Mouse (Mus musculus) layer of hippocampus, adult 8-10 months (tissue): ENCODE data around the gene Hspa1a. TPM values are rescaled to one million over a fixed set of nuclear protein-coding genes. Genes with fewer than 3 reads are reported as not detected.
"Not testable (repeated sequence)": the region's sequence is repeated elsewhere in the genome, so short reads cannot be mapped to it uniquely, and the experiment has no call there.

Source experiments
- DNase-seq, 2 experiments: peaks; one replicate each; pipeline ENCODE4 v3.0.0; 2022; ENCODE audit warnings: low spot score in 2 of 2
- total RNA-seq, 4 experiments: library from RNA; stranded (reverse); gene quantifications; 2 replicates each; pipeline ENCODE4 v1.2.4; 2022

Hspa1a gene
- total RNA-seq, 4 experiments from 2014 or later, result 14.3 to 24.2 (median 19.4) TPM

GRCm38 (mm10) chr17:34948721-34949552, 23.0 kb downstream of the Hspa1a start:
- DNase-seq, result not testable (repeated sequence)

GRCm38 (mm10) chr17:34947606-34948005, 24.4 kb downstream of the Hspa1a start:
- DNase-seq, result no peak

DNA sequence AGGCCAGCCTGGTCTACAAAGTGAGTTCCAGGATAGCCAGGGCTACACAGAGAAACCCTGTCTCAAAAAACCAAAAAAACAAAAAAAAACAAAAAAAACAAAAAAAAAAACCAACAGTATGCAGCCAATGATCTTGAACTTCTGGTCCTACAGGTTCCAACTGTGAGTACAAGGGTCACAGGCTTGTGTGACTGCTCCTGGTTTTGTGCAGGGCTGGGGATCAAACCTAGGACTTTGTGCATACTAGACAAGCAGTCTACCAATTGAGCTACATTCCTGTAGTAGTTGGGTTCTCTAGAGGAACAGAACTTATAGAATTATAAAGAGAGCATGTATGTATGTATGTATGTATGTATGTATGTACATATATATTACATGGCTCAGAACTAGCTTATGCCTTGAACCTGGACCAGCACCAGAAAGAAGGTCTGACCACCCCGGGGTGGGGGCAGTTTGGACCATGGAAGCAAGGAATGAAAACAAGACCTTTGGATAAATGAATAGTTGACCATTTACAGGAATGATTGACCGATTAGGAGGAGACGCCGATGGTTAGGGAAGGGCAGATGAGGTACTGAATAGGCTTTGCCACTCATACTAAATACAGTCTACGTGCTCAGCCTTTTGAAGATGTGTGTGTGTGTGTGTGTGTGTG, 25.3 kb downstream of the Hspa1a start:
- DNase-seq, result no peak

DNA sequence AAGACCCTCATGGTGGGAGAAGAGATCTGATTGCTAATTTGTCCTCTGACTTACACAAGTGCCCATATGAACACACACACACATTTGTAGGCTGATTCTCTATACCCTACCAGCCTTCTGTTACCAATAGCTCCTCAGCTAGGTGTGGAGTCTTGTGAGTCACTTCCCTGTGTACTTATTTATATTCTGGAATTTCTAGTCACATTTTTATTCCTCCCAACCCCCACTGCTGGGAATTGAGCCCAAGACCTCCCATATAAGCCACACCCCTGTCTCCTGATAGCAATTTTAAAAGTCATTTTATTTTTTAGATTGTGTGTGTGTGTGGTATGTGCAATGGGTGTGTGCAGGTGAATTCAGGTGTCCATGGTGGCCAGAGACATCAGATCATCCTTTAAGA, 27.6 kb downstream of the Hspa1a start:
- DNase-seq, result no peak

GRCm38 (mm10) chr17:34943128-34943815, 28.7 kb downstream of the Hspa1a start:
- DNase-seq, result no peak

DNA sequence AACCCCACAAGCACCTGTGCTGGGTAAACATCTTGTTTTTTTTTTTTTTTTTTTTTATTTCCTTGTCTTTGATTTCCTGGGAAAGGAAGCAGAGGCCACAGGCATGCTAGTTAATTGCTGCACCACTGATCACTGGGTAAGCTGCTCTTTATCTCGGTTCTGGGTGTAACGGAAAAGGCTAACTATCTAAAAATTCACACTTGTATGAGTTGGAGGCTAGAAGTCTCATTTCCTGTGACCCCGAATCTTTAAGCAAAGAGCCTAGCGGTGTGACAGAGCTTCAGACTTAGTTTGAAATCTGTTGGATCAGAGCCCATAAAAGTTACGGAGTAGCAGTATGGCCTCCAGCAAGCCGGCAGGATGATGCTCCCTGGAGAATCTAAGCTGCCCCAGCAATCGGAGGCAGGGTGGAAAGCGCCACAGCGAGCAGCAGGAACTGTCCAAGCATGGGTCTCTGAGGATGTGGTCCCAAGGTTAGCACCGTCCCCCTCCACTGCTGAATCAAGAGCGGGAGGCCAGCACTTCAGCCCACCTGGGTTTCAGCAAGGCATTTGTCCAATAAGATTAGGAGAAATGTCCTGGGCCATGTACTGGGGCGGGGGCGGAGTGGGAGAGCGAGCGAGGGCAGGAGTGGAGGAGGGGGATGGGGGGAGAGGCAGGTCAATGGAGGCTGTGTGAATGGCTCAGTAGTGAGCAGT, 30.5 kb downstream of the Hspa1a start:
- no peak for DNase-seq

GRCm38 (mm10) chr17:34937960-34938505, 33.9 kb downstream of the Hspa1a start:
- no peak for DNase-seq

DNA sequence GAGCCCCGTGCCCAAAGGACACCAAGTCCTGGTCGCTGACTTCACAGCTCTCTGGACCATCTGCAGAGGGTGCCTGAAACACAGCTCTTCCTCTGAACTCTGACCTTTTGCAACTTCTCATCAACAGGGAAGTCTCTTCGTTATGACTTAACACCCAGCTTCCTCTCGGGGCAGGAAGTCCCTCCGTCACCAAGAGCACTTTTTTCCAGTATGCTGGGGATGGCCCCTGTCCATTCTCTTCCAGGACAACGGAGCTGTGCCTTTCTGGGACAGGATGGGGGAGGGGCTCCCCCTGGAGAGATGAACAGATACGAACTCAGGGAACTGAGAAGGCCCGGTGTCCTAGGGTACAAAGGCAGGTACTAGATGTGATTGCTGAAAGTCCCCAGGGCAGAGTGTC, 37.1 kb downstream of the Hspa1a start:
- no peak for DNase-seq

DNA sequence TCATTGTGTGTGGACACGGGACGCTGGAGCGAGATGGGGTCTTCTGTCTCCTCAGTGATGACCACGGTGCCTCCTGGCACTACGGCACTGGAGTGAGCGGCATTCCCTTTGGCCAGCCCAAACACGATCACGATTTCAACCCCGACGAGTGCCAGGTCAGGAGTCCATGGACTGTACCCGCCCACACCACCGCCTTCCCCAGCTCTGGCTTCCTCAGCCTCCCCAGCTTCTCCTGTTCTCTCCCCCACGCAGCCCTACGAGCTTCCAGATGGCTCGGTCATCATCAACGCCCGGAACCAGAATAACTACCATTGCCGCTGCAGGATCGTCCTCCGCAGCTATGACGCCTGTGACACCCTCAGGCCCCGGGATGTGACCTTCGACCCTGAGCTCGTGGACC, 37.9 kb downstream of the Hspa1a start:
- no peak for DNase-seq

GRCm38 (mm10) chr17:34932287-34932686, 39.7 kb downstream of the Hspa1a start:
- no peak for DNase-seq

DNA sequence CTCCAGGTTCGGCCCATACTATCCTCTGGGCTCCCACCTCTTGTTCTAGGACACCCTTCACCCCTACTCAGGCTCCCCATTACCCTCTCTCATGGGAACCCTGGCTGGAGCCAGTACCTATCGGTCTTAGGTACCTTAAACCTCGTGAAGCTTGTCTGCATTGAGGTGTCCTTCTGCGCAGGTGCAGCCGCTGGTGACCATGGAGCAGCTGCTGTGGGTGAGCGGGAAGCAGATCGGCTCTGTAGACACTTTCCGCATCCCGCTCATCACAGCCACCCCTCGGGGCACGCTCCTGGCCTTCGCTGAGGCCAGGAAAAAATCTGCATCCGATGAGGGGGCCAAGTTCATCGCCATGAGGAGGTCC, 40.2 kb downstream of the Hspa1a start:
- DNase-seq, result peak in 1 of 2 experiments; percentile 32

- DNase-seq, result peak; percentile 98
Observed at GRCm38 (mm10) chr17:34931061-34931734, 40.8 kb downstream of the Hspa1a start, which contains the start of gene Neu1. Neu1 (plus strand) TSS chr17:34931253.

DNA sequence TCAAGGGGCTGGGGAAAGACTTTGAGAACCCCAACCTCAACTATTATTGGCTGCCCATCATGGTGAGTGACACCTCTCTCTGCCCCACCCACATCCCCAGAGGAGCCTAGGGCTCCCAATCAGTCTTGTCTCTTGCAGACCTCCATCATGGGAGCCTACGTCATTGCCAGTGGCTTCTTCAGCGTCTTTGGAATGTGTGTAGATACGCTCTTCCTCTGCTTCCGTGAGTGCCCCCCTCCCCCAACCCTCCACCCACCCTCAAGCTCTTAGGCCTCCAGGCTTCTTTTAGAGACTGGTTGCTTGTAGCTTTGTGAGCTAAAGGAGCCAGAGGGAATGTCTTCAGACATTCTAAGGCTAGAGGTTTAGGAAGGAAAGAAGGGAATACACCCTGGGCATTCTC, 43.1 kb downstream of the Hspa1a start:
- no peak for DNase-seq

DNA sequence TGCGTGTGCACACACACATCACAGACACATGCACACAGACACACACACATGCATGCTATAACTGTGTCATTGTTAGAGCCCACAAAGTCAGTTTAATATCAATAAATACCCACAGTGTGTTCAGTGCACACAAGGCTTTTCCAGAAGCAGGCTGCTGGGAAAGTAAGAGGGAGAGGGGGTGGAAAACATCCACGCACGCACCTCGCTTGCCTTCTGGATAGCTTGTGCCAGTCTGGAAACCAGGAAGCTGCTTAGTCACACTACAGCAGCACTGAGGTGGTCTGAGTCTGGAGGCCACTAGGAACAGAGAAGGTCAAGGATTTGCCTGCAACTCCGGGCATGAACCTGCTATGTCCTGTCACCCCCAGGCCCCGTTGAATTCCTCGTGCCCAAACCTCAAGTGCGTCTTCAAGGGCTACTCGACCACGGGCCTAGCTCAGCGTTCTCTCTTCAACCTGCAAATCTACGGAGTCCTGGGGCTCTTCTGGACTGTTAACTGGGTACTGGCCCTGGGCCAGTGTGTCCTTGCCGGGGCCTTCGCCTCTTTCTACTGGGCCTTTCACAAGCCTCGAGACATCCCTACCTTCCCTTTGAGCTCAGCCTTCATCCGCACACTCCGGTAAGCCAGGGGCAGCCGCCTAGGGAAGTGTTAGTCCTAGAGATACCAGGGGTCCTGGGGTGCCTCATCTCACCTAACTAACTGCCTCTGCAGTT, 44.5 kb downstream of the Hspa1a start:
- peak in 1 of 2 experiments; percentile 32 for DNase-seq

DNA sequence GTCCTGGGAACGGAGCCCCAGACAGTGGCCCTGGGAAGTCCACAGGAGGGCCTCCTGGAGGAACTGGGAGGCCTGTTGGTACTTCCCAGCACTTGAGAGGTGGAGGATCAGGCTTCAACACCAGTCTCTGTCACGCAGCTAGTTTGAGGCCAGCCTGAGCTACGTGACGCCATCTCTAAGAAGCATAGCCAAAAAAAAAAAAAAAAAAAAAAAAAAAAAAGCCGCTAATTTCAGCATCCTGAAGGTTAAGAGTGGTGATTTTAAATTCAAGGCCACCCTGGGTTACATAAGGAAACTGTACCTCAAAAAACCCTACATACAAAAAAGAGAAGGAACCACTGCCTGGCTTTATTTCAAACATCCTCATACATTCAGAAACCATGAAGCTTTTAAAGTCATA, 47.7 kb downstream of the Hspa1a start:
- no peak for DNase-seq

DNA sequence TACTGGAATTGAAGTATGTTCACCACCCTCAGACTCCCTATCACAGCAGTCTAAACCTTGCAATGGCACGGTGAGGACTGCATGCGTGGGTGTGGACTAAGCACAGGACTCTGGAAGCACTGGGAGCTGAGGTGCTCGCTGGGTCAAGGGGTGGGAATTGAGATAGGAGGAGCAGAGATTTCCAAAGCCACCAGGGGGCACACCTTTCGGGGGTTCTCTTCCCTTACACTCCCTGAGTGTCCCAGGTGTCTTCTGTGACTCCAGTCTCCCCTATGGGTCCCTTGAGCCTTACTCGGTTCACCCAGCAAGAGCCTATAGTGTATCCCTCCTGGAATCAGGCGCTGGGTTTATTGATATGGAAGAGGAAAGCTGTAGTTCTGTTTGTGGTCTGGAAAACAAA, 49.0 kb downstream of the Hspa1a start:
- no peak for DNase-seq
